Mouse (Mus musculus) cerebellum, adult 9-10 months (tissue): ENCODE results near the gene Arhgap22.

Experiments
- DNase-seq: peaks from one replicate; pipeline ENCODE4 v3.0.0; 2022

The Arhgap22 gene

GRCm38 (mm10) chr14:33213823-33214766 lies at the start of gene Arhgap22:
Gene Arhgap22 (plus strand): TSS chr14:33214026.
- peak; percentile 75 for DNase-seq

GRCm38 (mm10) chr14:33168750-33169149 lies 45.1 kb upstream of the Arhgap22 start:
- DNase-seq: no peak

- no peak for DNase-seq
These were observed 41.9 kb upstream of the Arhgap22 start for GRCm38 (mm10) chr14:33171942-33172341.

- peak; percentile 33 for DNase-seq
These were observed 38.6 kb upstream of the Arhgap22 start for GRCm38 (mm10) chr14:33175059-33175821.

GRCm38 (mm10) chr14:33180102-33180501 lies 33.7 kb upstream of the Arhgap22 start:
- no peak for DNase-seq

GRCm38 (mm10) chr14:33185068-33185800 lies 28.6 kb upstream of the Arhgap22 start, which contains the start of gene Wdfy4:
Gene Wdfy4 (minus strand): TSS chr14:33185508.
- no peak for DNase-seq

GRCm38 (mm10) chr14:33187201-33187600 lies 26.6 kb upstream of the Arhgap22 start:
- DNase-seq: peak; percentile 3

- no peak for DNase-seq
These were observed 24.6 kb upstream of the Arhgap22 start for GRCm38 (mm10) chr14:33189230-33189629.

GRCm38 (mm10) chr14:33189849-33190423 lies 23.9 kb upstream of the Arhgap22 start:
- DNase-seq: no peak

- no peak for DNase-seq
These were observed 23.2 kb upstream of the Arhgap22 start for GRCm38 (mm10) chr14:33190646-33191045.

GRCm38 (mm10) chr14:33193762-33194161 lies 20.1 kb upstream of the Arhgap22 start:
- no peak for DNase-seq

GRCm38 (mm10) chr14:33194241-33194640 lies 19.6 kb upstream of the Arhgap22 start:
- no peak for DNase-seq

- no peak for DNase-seq
These were observed 11.7 kb upstream of the Arhgap22 start for GRCm38 (mm10) chr14:33202161-33202560.

- DNase-seq: no peak
These were observed 10.9 kb upstream of the Arhgap22 start for GRCm38 (mm10) chr14:33202885-33203284.

- DNase-seq: no peak
These were observed 10.0 kb upstream of the Arhgap22 start for GRCm38 (mm10) chr14:33203777-33204176.

GRCm38 (mm10) chr14:33205280-33205965 lies 8.4 kb upstream of the Arhgap22 start:
- DNase-seq: no peak

- DNase-seq: no peak
These were observed 6.8 kb upstream of the Arhgap22 start for GRCm38 (mm10) chr14:33207011-33207410.

- DNase-seq: no peak
These were observed 5.5 kb upstream of the Arhgap22 start for GRCm38 (mm10) chr14:33208331-33208730.

- DNase-seq: no peak
These were observed 3.0 kb upstream of the Arhgap22 start for GRCm38 (mm10) chr14:33210806-33211205.

- no peak for DNase-seq
These were observed 1.4 kb upstream of the Arhgap22 start for GRCm38 (mm10) chr14:33212271-33212957.

GRCm38 (mm10) chr14:33212958-33213309 lies 892 bp upstream of the Arhgap22 start:
- no peak for DNase-seq

GRCm38 (mm10) chr14:33214767-33215128 lies 922 bp downstream of the Arhgap22 start:
- no peak for DNase-seq
